Mouse (Mus musculus) limb, embryonic 11.5 days (tissue): Measurements from ENCODE around the gene Nhlrc2. TPM values are rescaled to one million over a fixed set of nuclear protein-coding genes. Genes with fewer than 3 reads are reported as not detected.

Experiments used
- ATAC-seq: fragments of 200-750 bp; cut with Nextera tagmentation; 2 replicates; pipeline ENCODE4 v1.8.0; 2017; ENCODE audit warnings: low read depth; ENCODE audit not compliant: insufficient number of reproducible peaks, low FRiP score, low TSS enrichment
- DNase-seq: peaks from one replicate; pipeline ENCODE4 v3.0.0-alpha.2; 2015; ENCODE audit warnings: low spot score
- H3K27ac ChIP-seq: fragments of 300-500 bp; sonication (generic); replicated peaks from 2 replicates; pipeline ENCODE4 v1.5.1; 2014; ENCODE audit warnings: low read depth, mild to moderate bottlenecking, low read length
- H3K27me3 ChIP-seq: fragments of 300-500 bp; sonication (generic); 2 replicates; pipeline ENCODE4 v1.6.1; 2014; ENCODE audit warnings: mild to moderate bottlenecking, low read length, mixed read lengths; ENCODE audit not compliant: control insufficient read depth, insufficient read depth
- H3K36me3 ChIP-seq: fragments of 300-500 bp; sonication (generic); 2 replicates; pipeline ENCODE4 v1.6.1; 2014; ENCODE audit warnings: mild to moderate bottlenecking, low read length, moderate library complexity, mixed read lengths; ENCODE audit not compliant: control insufficient read depth, insufficient read depth
- H3K4me1 ChIP-seq: fragments of 300-500 bp; sonication (generic); 2 replicates; pipeline ENCODE4 v1.6.1; 2014; ENCODE audit warnings: low read length, mixed read lengths; ENCODE audit not compliant: control insufficient read depth, insufficient read depth
- H3K4me2 ChIP-seq: fragments of 300-500 bp; sonication (generic); 2 replicates; pipeline ENCODE4 v1.6.1; 2014; ENCODE audit warnings: low read depth, mild to moderate bottlenecking, moderate library complexity; ENCODE audit not compliant: severe bottlenecking
- H3K4me3 ChIP-seq: fragments of 300-500 bp; sonication (generic); 2 replicates; pipeline ENCODE4 v1.5.1; 2014; ENCODE audit warnings: low read depth, low read length
- H3K9ac ChIP-seq: fragments of 300-500 bp; sonication (generic); 2 replicates; pipeline ENCODE4 v1.6.1; 2014; ENCODE audit warnings: mild to moderate bottlenecking, low read length
- H3K9me3 ChIP-seq: fragments of 300-500 bp; sonication (generic); 2 replicates; pipeline ENCODE4 v1.6.1; 2016; ENCODE audit warnings: low read length; ENCODE audit not compliant: control insufficient read depth
- WGBS: fragments of 180-500 bp; shearing (Covaris S2); extraction: QIAGEN DNeasy Blood & Tissue Kit; methylation state at CpG from one replicate; pipeline ENCODE4 v1.1.7; 2014; 5-methylcytosine and 5-hydroxymethylcytosine counted together
- polyA plus RNA-seq: library from polyadenylated mRNA; unstranded; fragments of >200 nt; fragmentation: Nextera tagmentation; extraction: Ambion mirVana; gene quantifications from 2 replicates; pipeline ENCODE4 v1.2.1, GENCODE M21; 2014

The Nhlrc2 gene
- polyA plus RNA-seq, 1 experiment from 2014 or later = 16.3 TPM

DNA sequence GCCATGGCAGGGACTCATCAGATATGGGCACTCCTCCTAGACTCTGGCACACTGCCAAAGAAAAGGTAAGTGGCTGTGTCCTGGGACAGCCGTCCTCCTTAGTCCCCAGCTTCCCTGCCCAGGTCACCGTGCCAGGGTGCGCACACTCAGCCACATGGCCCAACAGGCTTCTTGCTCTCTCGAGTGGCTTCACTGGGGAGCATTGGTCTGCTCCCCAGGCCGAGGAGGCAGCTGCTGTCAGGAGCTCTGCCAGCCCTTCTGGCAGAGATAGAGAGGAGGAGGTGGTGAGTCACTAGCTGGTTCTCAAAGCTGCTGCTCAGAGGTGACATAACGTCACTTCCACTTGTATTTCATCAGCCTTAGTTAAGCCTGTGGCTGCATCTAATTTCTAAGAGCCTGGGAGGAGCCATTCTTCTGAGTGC lies 40.2 kb downstream of the Nhlrc2 start:
- H3K4me1 ChIP-seq = no peaks in the 10 kb centered on the region
- peaks cover 21% of the 10 kb centered on the region for H3K36me3 ChIP-seq
- H3K27me3 ChIP-seq = no peaks in the 10 kb centered on the region
- no peak overlapping the region for H3K9ac ChIP-seq
- WGBS = 88% methylated on average over 6 of the region's 6 CpGs
- ATAC-seq (no peak), DNase-seq (no peak)
- H3K27ac ChIP-seq = no peak overlapping the region
- H3K4me3 ChIP-seq = no peak overlapping the region
- no peaks in the 10 kb centered on the region for H3K9me3 ChIP-seq
- H3K4me2 ChIP-seq = no peak overlapping the region

GRCm38 (mm10) chr19:56589008-56589407 lies 40.9 kb downstream of the Nhlrc2 start:
- Histone ChIP-seq H3K27me3 (no peaks in the 10 kb centered on the region), H3K9me3 (no peaks in the 10 kb centered on the region), H3K4me1 (no peaks in the 10 kb centered on the region), H3K36me3 (peaks cover 21% of the 10 kb centered on the region), H3K4me2 (no peak overlapping the region), H3K27ac (no peak overlapping the region), H3K4me3 (no peak overlapping the region), H3K9ac (no peak overlapping the region)
- DNase-seq (no peak), ATAC-seq (no peak)
- 91% methylated on average over 6 of the region's 6 CpGs for WGBS

GRCm38 (mm10) chr19:56589455-56589854 lies 41.4 kb downstream of the Nhlrc2 start:
- H3K4me3 ChIP-seq = no peak overlapping the region
- no peaks in the 10 kb centered on the region for H3K27me3 ChIP-seq
- no peak overlapping the region for H3K9ac ChIP-seq
- no peak for DNase-seq
- H3K36me3 ChIP-seq = peaks cover 21% of the 10 kb centered on the region
- WGBS = 93% methylated on average over 5 of the region's 5 CpGs
- H3K4me1 ChIP-seq = no peaks in the 10 kb centered on the region
- no peak overlapping the region for H3K27ac ChIP-seq
- ATAC-seq = no peak
- no peak overlapping the region for H3K4me2 ChIP-seq
- no peaks in the 10 kb centered on the region for H3K9me3 ChIP-seq

GRCm38 (mm10) chr19:56590250-56590649 lies 42.2 kb downstream of the Nhlrc2 start:
- H3K9ac ChIP-seq = no peak overlapping the region
- H3K4me3 ChIP-seq = no peak overlapping the region
- H3K9me3 ChIP-seq = no peaks in the 10 kb centered on the region
- WGBS = 94% methylated on average over 3 of the region's 3 CpGs
- no peak overlapping the region for H3K27ac ChIP-seq
- ATAC-seq (no peak), DNase-seq (no peak)
- no peak overlapping the region for H3K4me2 ChIP-seq
- H3K27me3 ChIP-seq = no peaks in the 10 kb centered on the region
- peaks cover 26% of the 10 kb centered on the region for H3K36me3 ChIP-seq
- H3K4me1 ChIP-seq = no peaks in the 10 kb centered on the region

DNA sequence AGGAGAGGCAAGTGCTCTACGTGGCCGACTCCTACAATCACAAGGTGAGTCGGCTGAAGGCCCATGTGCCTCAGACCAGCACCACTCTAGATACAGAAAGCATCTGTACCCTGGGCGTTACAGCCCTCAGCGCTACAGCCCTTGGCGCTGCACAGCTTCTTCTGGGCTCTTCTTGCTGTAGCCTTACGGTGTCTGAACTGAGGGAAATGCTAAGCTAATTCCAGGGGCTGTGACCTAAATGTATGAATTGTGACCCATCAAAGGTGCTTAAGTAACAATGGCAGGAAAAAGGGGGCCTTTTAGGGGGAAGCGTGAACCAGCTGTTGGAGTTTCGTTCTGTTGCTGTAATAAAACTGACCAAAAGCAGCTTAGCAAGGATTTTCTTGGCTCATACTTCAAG lies 44.4 kb downstream of the Nhlrc2 start:
- 85% methylated on average over 9 of the region's 9 CpGs for WGBS
- no peak for ATAC-seq

DNA sequence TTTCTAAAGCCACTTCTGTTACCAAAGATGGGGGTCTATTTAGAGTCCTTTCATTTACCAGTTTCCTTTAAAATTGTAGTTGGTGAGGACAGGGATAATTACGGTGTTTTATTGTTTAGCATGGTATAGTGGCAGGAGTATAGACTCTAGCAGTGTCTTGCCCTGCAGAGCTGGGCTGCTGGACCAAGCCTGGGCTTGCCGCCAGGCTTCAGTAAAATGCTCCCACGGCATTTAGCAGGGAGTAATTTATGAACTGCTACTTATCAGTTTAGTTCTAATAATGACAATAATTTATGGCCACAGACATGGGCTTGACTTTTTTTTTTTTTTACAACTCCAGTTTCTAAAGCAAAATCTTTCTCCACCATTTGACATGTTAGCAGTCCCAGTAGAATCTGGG lies 51.9 kb downstream of the Nhlrc2 start:
- Histone ChIP-seq H3K36me3 (peaks cover 10% of the 10 kb centered on the region), H3K4me1 (peaks cover 14% of the 10 kb centered on the region)
- peak; percentile 30 for DNase-seq

More for the DNA sequence above, 44.4 kb downstream of the Nhlrc2 start:
- H3K4me1 ChIP-seq = no peaks in the 10 kb centered on the region
- DNase-seq = no peak
- H3K9ac ChIP-seq = no peak overlapping the region
- peaks cover 31% of the 10 kb centered on the region for H3K36me3 ChIP-seq
- no peak overlapping the region for H3K4me3 ChIP-seq
- no peak overlapping the region for H3K27ac ChIP-seq
- H3K9me3 ChIP-seq = no peaks in the 10 kb centered on the region
- H3K4me2 ChIP-seq = no peak overlapping the region
- H3K27me3 ChIP-seq = no peaks in the 10 kb centered on the region

DNA sequence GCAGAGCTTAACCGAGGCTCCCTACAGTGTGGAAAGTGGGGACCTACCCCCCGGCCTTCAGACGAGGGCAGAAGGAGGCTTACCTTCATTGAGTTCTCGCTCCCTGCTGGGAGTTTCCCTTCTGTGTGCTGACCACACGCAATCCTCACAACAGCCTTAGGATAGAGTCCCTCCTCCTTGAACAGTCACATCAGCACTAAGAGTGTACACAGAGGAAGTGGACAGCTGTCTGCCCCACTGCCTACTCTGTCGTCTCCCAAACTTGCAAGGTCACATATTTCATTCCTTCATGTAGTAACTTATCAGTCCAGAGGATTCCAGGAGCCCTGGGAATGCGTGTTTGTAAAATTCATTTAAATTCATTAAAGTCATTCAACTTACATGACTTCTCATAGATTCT lies 52.7 kb downstream of the Nhlrc2 start:
- H3K36me3 ChIP-seq = peaks cover 7% of the 10 kb centered on the region
- WGBS = 74% methylated on average over 7 of the region's 7 CpGs

More for the DNA sequence above, 51.9 kb downstream of the Nhlrc2 start:
- H3K9ac ChIP-seq = no peak overlapping the region
- no peaks in the 10 kb centered on the region for H3K27me3 ChIP-seq
- 36% methylated on average over 3 of the region's 3 CpGs for WGBS
- ATAC-seq = no peak
- H3K4me2 ChIP-seq = no peak overlapping the region
- no peaks in the 10 kb centered on the region for H3K9me3 ChIP-seq
- no peak overlapping the region for H3K27ac ChIP-seq
- no peak overlapping the region for H3K4me3 ChIP-seq

GRCm38 (mm10) chr19:56601901-56602347 lies 53.9 kb downstream of the Nhlrc2 start:
- no peak overlapping the region for H3K4me3 ChIP-seq
- H3K27ac ChIP-seq = no peak overlapping the region
- H3K4me2 ChIP-seq = no peak overlapping the region
- no peaks in the 10 kb centered on the region for H3K9me3 ChIP-seq
- DNase-seq = peak; percentile 34
- H3K27me3 ChIP-seq = no peaks in the 10 kb centered on the region
- WGBS = 65% methylated on average over 15 of the region's 15 CpGs
- no peak overlapping the region for H3K9ac ChIP-seq
- H3K36me3 ChIP-seq = peaks cover 7% of the 10 kb centered on the region
- peaks cover 14% of the 10 kb centered on the region for H3K4me1 ChIP-seq
- no peak for ATAC-seq

More for the DNA sequence above, 52.7 kb downstream of the Nhlrc2 start:
- no peaks in the 10 kb centered on the region for H3K27me3 ChIP-seq
- H3K9ac ChIP-seq = no peak overlapping the region
- no peak for DNase-seq
- no peak overlapping the region for H3K4me3 ChIP-seq
- no peaks in the 10 kb centered on the region for H3K9me3 ChIP-seq
- H3K4me2 ChIP-seq = no peak overlapping the region
- no peak for ATAC-seq
- H3K4me1 ChIP-seq = peaks cover 14% of the 10 kb centered on the region
- H3K27ac ChIP-seq = no peak overlapping the region

DNA sequence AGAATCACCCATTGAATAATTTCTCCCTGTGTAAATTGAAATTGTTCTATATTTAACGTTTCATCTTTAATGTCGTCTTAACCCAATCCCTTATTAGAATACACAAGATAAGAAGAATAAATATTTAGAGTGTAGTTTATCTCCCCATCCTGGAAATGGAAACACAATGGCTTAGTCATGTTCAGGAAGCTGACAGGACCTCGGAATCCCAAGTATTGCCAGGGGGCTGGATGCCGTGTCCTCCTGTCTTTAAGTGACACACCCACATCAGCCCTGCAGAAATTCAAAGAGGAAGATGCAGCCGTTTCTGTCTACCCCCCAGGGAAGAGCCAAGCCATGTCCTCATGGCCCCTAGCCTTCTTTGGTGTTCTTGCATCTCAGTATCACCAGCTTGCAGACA lies 60.9 kb downstream of the Nhlrc2 start:
- Histone ChIP-seq H3K27ac (no peak overlapping the region), H3K9ac (no peak overlapping the region), H3K4me2 (no peak overlapping the region), H3K36me3 (no peaks in the 10 kb centered on the region), H3K27me3 (no peaks in the 10 kb centered on the region), H3K4me1 (no peaks in the 10 kb centered on the region), H3K4me3 (no peak overlapping the region), H3K9me3 (no peaks in the 10 kb centered on the region)
- DNase-seq (no peak), ATAC-seq (no peak)
- 84% methylated on average over 5 of the region's 5 CpGs for WGBS
